Mouse (Mus musculus) embryonic facial prominence, embryonic 11.5 days (tissue): ENCODE measurements around the gene Myo1c. TPM values are rescaled to one million over a fixed set of nuclear protein-coding genes. Genes with fewer than 3 reads are reported as not detected.
A peak's percentile ranks its signal among the peaks of the same experiment; 100 is the strongest.

Source experiments
- ATAC-seq: fragments of 200-750 bp; cut with Nextera tagmentation; replicated peaks from 2 replicates; pipeline ENCODE4 v1.8.0; 2017; ENCODE audit warnings: low read depth; ENCODE audit not compliant: insufficient number of reproducible peaks, low FRiP score, low TSS enrichment
- DNase-seq: peaks from one replicate; pipeline ENCODE4 v3.0.0-alpha.2; 2015; ENCODE audit warnings: low spot score
- H3K27ac ChIP-seq: fragments of 300-500 bp; sonication (generic); replicated peaks from 2 replicates; pipeline ENCODE4 v1.5.1; 2014; ENCODE audit warnings: mild to moderate bottlenecking, low read depth, low read length, control low read depth
- H3K27me3 ChIP-seq: fragments of 300-500 bp; sonication (generic); 2 replicates; pipeline ENCODE4 v1.6.1; 2014; ENCODE audit warnings: mild to moderate bottlenecking, low read length, moderate library complexity, mixed read lengths; ENCODE audit not compliant: control insufficient read depth, insufficient read depth
- H3K36me3 ChIP-seq: fragments of 300-500 bp; sonication (generic); replicated peaks from 2 replicates; pipeline ENCODE4 v1.6.1; 2014; ENCODE audit warnings: low read depth, mild to moderate bottlenecking, low read length, moderate library complexity, mixed read lengths; ENCODE audit not compliant: control insufficient read depth, insufficient read depth
- H3K4me1 ChIP-seq: fragments of 300-500 bp; sonication (generic); 2 replicates; pipeline ENCODE4 v1.6.1; 2014; ENCODE audit warnings: low read length, mixed read lengths; ENCODE audit not compliant: control insufficient read depth, insufficient read depth
- H3K4me2 ChIP-seq: fragments of 300-500 bp; sonication (generic); 2 replicates; pipeline ENCODE4 v1.6.1; 2014; ENCODE audit warnings: low read depth, mild to moderate bottlenecking, control low read depth, low read length, moderate library complexity
- H3K4me3 ChIP-seq: fragments of 300-500 bp; sonication (generic); 2 replicates; pipeline ENCODE4 v1.5.1; 2014; ENCODE audit warnings: low read depth, low read length, control low read depth
- H3K9ac ChIP-seq: fragments of 300-500 bp; sonication (generic); replicated peaks from 2 replicates; pipeline ENCODE4 v1.6.1; 2014; ENCODE audit warnings: mild to moderate bottlenecking, control low read depth, low read length
- H3K9me3 ChIP-seq: fragments of 300-500 bp; sonication (generic); replicated peaks from 2 replicates; pipeline ENCODE4 v1.6.1; 2016; ENCODE audit warnings: mild to moderate bottlenecking, low read length, inconsistent platforms, mixed read lengths; ENCODE audit not compliant: control insufficient read depth
- WGBS: fragments of 180-500 bp; shearing (Covaris S2); extraction: QIAGEN DNeasy Blood & Tissue Kit; methylation state at CpG from one replicate; pipeline ENCODE4 v1.1.7; 2014; 5-methylcytosine and 5-hydroxymethylcytosine counted together
- polyA plus RNA-seq: library from polyadenylated mRNA; unstranded; fragments of >200 nt; fragmentation: Nextera tagmentation; extraction: Ambion mirVana; gene quantifications from 2 replicates; pipeline ENCODE4 v1.2.1, GENCODE M21; 2014

Gene Myo1c
- polyA plus RNA-seq, 1 experiment from 2014 or later = 14.1 TPM

GRCm38 (mm10) chr11:75620136-75620780 is 30.0 kb upstream of the Myo1c start:
- ATAC-seq = no peak
- no peak overlapping the region for H3K4me2 ChIP-seq
- H3K27ac ChIP-seq = no peak overlapping the region
- H3K27me3 ChIP-seq = no peaks in the 10 kb centered on the region
- H3K4me1 ChIP-seq = no peaks in the 10 kb centered on the region
- no peaks in the 10 kb centered on the region for H3K9me3 ChIP-seq
- no peak overlapping the region for H3K9ac ChIP-seq
- no peak overlapping the region for H3K4me3 ChIP-seq
- DNase-seq = no peak
- peaks cover under 1% of the 10 kb centered on the region for H3K36me3 ChIP-seq
- 92% methylated on average over 12 of the region's 12 CpGs for WGBS

GRCm38 (mm10) chr11:75621426-75621825 is 28.9 kb upstream of the Myo1c start:
- WGBS = 90% methylated on average over 2 of the region's 2 CpGs
- Histone ChIP-seq H3K9me3 (no peaks in the 10 kb centered on the region), H3K27me3 (no peaks in the 10 kb centered on the region), H3K4me1 (no peaks in the 10 kb centered on the region), H3K9ac (no peak overlapping the region), H3K27ac (no peak overlapping the region), H3K36me3 (peaks cover 3% of the 10 kb centered on the region), H3K4me2 (no peak overlapping the region), H3K4me3 (no peak overlapping the region)
- ATAC-seq = no peak
- DNase-seq = no peak

GRCm38 (mm10) chr11:75622588-75623329 is 27.5 kb upstream of the Myo1c start:
- H3K4me2 ChIP-seq = no peak overlapping the region
- ATAC-seq (no peak), DNase-seq (no peak)
- WGBS = 86% methylated on average over 2 of the region's 2 CpGs
- no peak overlapping the region for H3K4me3 ChIP-seq
- no peaks in the 10 kb centered on the region for H3K27me3 ChIP-seq
- H3K27ac ChIP-seq = no peak overlapping the region
- H3K4me1 ChIP-seq = no peaks in the 10 kb centered on the region
- no peaks in the 10 kb centered on the region for H3K9me3 ChIP-seq
- H3K9ac ChIP-seq = no peak overlapping the region
- peaks cover 3% of the 10 kb centered on the region for H3K36me3 ChIP-seq

- WGBS = 78% methylated on average over 2 of the region's 2 CpGs
- Histone ChIP-seq H3K36me3 (peaks cover 3% of the 10 kb centered on the region), H3K4me3 (no peak overlapping the region), H3K9me3 (no peaks in the 10 kb centered on the region), H3K9ac (no peak overlapping the region), H3K27ac (no peak overlapping the region), H3K4me1 (no peaks in the 10 kb centered on the region), H3K27me3 (no peaks in the 10 kb centered on the region), H3K4me2 (no peak overlapping the region)
- no peak for ATAC-seq
- DNase-seq = no peak
Observed at GRCm38 (mm10) chr11:75624102-75624554, 26.2 kb upstream of the Myo1c start.

- WGBS = 95% methylated on average over 4 of the region's 4 CpGs
- Histone ChIP-seq H3K36me3 (peaks cover 3% of the 10 kb centered on the region), H3K27me3 (no peaks in the 10 kb centered on the region), H3K4me3 (no peak overlapping the region), H3K9ac (no peak overlapping the region), H3K4me1 (no peaks in the 10 kb centered on the region), H3K9me3 (no peaks in the 10 kb centered on the region), H3K27ac (no peak overlapping the region), H3K4me2 (no peak overlapping the region)
- ATAC-seq (no peak), DNase-seq (no peak)
Observed at GRCm38 (mm10) chr11:75625820-75626219, 24.5 kb upstream of the Myo1c start.

GRCm38 (mm10) chr11:75630098-75630497 is 20.2 kb upstream of the Myo1c start:
- Histone ChIP-seq H3K4me3 (peak overlapping the region; percentile 73), H3K9ac (peak overlapping the region; percentile 73), H3K27me3 (no peaks in the 10 kb centered on the region), H3K4me1 (no peaks in the 10 kb centered on the region), H3K27ac (no peak overlapping the region), H3K4me2 (peak overlapping the region; percentile 65), H3K36me3 (peaks cover 3% of the 10 kb centered on the region), H3K9me3 (no peaks in the 10 kb centered on the region)
- 17% methylated on average over 5 of the region's 5 CpGs for WGBS
- ATAC-seq (no peak), DNase-seq (no peak)

GRCm38 (mm10) chr11:75630645-75631229 is 19.6 kb upstream of the Myo1c start, which contains the start of gene Inpp5k:
Inpp5k (plus strand) TSS chr11:75630988.
- Histone ChIP-seq H3K9ac (peak within 1 kb of the TSS; percentile 73), H3K4me3 (peak within 1 kb of the TSS; percentile 73), H3K27ac (0 out of 2 replicates have a peak within 1 kb of the TSS, but pooled peaks have one; percentile 38), H3K27me3 (no peaks in the 10 kb centered on the region), H3K9me3 (no peaks in the 10 kb centered on the region), H3K4me1 (no peaks in the 10 kb centered on the region), H3K4me2 (peak within 1 kb of the TSS; percentile 65), H3K36me3 (no peaks in the 10 kb centered on the region; the same call in 1 of the 2 replicates)
- DNase-seq (peak; percentile 97), ATAC-seq (peak; percentile 98)
- WGBS = under 1% methylated on average over 53 of the region's 53 CpGs
